Mouse (Mus musculus) neural tube, embryonic 15.5 days (tissue): ENCODE measurements around the gene Wdr46. TPM values are rescaled to one million over a fixed set of nuclear protein-coding genes. Genes with fewer than 3 reads are reported as not detected.
"Not testable (repeated sequence)": the region's sequence is repeated elsewhere in the genome, so short reads cannot be mapped to it uniquely, and the experiment has no call there.

Experiments used
- ATAC-seq: fragments of 200-750 bp; cut with Nextera tagmentation; 2 replicates; pipeline ENCODE4 v1.8.0; 2017; ENCODE audit warnings: mild to moderate bottlenecking, moderate TSS enrichment, moderate library complexity; ENCODE audit not compliant: low FRiP score
- H3K27ac ChIP-seq: fragments of 300-500 bp; sonication (generic); replicated peaks from 2 replicates; pipeline ENCODE4 v1.5.1; 2015; ENCODE audit warnings: mild to moderate bottlenecking, inconsistent platforms
- H3K27me3 ChIP-seq: fragments of 300-500 bp; sonication (generic); replicated peaks from 2 replicates; pipeline ENCODE4 v1.6.1; 2015; ENCODE audit warnings: inconsistent platforms
- H3K36me3 ChIP-seq: fragments of 300-500 bp; sonication (generic); 2 replicates; pipeline ENCODE4 v1.6.1; 2015; ENCODE audit warnings: inconsistent platforms
- H3K4me1 ChIP-seq: fragments of 300-500 bp; sonication (generic); 2 replicates; pipeline ENCODE4 v1.6.1; 2015; ENCODE audit warnings: inconsistent platforms
- H3K4me2 ChIP-seq: fragments of 300-500 bp; sonication (generic); 2 replicates; pipeline ENCODE4 v1.6.1; 2015; ENCODE audit warnings: inconsistent platforms, mild to moderate bottlenecking, moderate library complexity
- H3K4me3 ChIP-seq: fragments of 300-500 bp; sonication (generic); replicated peaks from 2 replicates; pipeline ENCODE4 v1.5.1; 2015; ENCODE audit warnings: mild to moderate bottlenecking, inconsistent platforms
- H3K9ac ChIP-seq: fragments of 300-500 bp; sonication (generic); replicated peaks from 2 replicates; pipeline ENCODE4 v1.6.1; 2015; ENCODE audit warnings: mild to moderate bottlenecking, inconsistent platforms
- H3K9me3 ChIP-seq: fragments of 300-500 bp; sonication (generic); replicated peaks from 2 replicates; pipeline ENCODE4 v1.6.1; 2016; ENCODE audit warnings: inconsistent platforms
- WGBS: fragments of 180-500 bp; shearing (Covaris S2); methylation state at CpG from one replicate; pipeline ENCODE4 v1.1.7; 2015; ENCODE audit warnings: mixed read lengths; 5-methylcytosine and 5-hydroxymethylcytosine counted together
- polyA plus RNA-seq: library from polyadenylated mRNA; unstranded; fragments of >200 nt; fragmentation: Nextera tagmentation; extraction: Ambion mirVana; gene quantifications from 2 replicates; pipeline ENCODE4 v1.2.1, GENCODE M21; 2015

The Wdr46 gene
- polyA plus RNA-seq, 1 experiment from 2014 or later, result 25.1 TPM

DNA sequence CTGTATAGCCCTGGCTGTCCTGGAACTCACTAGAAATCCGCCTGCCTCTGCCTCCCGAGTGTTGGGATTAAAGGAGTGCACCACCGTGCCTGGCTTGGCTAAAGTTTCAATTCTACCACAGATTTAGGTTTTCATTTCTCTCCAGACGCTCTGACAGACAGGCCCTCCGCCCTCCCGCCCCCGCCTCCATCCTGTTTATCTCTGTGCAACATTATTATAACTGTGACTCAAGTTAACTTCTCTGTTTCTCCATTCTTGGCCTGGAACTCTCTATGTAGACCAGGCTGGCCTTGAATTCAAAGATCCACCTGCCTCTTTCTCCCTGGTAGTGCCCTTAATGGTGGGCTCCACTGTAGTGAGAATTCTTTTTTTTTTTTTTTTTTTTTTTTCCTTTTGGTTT, 38.0 kb upstream of the Wdr46 start:
- no peaks in the 10 kb centered on the region for H3K36me3 ChIP-seq
- H3K4me2 ChIP-seq, result no peak overlapping the region
- 91% methylated on average over 7 of the region's 7 CpGs for WGBS
- no peak overlapping the region for H3K9ac ChIP-seq
- H3K4me1 ChIP-seq, result peaks cover 1% of the 10 kb centered on the region
- no peaks in the 10 kb centered on the region for H3K27me3 ChIP-seq
- H3K27ac ChIP-seq, result no peak overlapping the region
- no peak for ATAC-seq
- H3K4me3 ChIP-seq, result no peak overlapping the region
- no peaks in the 10 kb centered on the region for H3K9me3 ChIP-seq

DNA sequence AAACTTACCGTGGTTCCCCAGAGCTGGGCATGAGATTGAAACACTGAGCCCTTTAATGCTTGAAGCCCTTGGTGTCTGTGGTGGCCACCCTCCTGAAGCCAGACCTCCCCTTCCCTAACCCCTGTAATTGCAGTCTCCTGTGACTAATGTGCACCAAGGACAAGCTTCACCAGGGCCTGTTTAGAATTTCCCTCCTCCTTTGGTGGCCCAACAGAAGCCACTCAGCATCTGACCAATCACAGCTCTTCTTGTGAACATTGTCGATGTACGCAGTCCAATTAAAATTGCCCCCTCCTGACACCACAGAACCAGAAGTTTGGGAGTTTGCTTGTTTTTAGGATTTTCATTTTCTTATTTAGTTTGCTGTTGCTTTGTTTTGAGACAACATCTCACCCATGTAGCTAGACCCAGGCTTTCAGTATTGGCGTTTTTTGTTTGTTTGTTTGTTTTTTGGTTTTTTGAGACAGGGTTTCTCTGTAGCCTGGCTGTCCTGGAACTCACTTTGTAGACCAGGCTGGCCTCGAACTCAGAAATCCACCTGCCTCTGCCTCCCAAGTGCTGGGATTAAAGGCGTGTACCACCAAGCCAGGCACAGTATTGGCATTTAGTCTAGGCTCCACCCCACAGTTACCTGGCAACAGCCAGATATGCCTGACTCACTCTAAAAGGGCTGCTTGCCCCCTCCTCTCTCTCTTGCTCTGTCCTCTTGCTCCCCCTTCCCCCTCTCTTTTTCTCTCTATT, 36.4 kb upstream of the Wdr46 start:
- H3K4me3 ChIP-seq, H3K27ac ChIP-seq, H3K4me1 ChIP-seq, H3K27me3 ChIP-seq, H3K9ac ChIP-seq, H3K9me3 ChIP-seq, H3K36me3 ChIP-seq, ATAC-seq, H3K4me2 ChIP-seq: not testable (repeated sequence)
- WGBS, result 77% methylated on average over 6 of the region's 6 CpGs

DNA sequence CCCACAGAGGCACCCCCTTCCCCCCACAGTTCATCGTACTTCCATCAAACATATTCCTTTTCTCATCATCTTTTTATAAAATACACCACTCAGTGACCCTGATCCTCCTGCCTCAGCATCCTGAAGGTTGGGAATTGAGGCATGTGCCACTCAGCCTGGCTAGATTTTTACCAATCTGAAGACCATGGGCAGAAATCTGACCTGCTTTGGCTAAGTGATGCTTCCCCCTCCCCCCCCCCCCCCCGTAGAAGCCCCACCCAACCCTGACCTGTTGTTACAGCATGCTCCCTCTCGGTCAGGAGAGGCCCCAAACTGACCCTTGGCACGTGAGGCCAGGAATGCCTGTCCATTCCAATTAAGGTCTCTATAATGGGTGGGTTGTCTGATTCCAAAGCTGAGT, 35.6 kb upstream of the Wdr46 start, which contains the start of gene Platr17:
TSS of gene Platr17 (plus strand) at position 301 of the 400 bp plus-strand sequence.
- not testable (repeated sequence) for H3K27ac ChIP-seq, H3K4me2 ChIP-seq, H3K9me3 ChIP-seq, H3K27me3 ChIP-seq, ATAC-seq, H3K9ac ChIP-seq, H3K36me3 ChIP-seq, H3K4me3 ChIP-seq
- peaks cover 12% of the 10 kb centered on the region for H3K4me1 ChIP-seq
- 28% methylated on average over 3 of the region's 4 CpGs for WGBS

DNA sequence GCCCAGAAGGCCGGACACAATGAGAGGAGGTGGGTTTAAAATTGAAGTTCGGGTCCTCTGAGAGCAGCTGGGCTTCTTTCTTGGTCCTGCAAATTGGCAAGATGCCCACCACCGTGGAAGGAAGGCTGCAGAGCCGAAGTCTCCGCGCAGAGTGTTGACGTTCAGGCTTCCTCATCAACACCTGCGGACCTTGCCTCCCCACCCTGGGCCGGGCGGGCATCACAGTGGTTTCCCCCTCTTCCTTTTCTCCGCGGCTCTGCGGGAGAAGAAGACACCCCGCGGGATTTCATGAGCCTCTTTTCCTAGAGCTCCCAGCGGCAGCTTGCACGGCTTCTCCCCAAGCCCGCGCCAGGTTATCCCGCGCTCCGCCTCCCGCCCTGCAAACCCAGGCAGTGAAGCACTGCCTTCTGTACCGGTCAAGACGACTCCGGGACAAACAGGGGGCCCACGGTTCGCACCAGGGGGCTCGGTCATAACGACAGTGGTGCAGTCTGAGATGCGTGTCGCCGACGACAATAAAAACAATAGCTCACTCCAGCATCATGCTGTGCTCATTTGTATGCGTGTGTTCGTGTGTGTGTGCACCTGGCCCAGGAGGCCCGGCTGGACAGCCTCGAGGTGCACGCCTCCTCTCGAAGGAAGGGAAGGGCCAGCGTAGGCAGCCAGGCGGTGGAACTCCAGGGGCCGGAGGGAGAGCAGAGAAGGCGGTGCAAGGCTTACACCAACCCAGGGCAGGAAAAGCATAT, 32.0 kb upstream of the Wdr46 start:
- Histone ChIP-seq H3K27me3 (no peaks in the 10 kb centered on the region), H3K9ac (peak overlapping the region; percentile 70), H3K4me1 (peaks cover 41% of the 10 kb centered on the region), H3K4me2 (peak overlapping the region; percentile 95), H3K9me3 (no peaks in the 10 kb centered on the region), H3K36me3 (peaks cover 22% of the 10 kb centered on the region), H3K27ac (peak overlapping the region; percentile 94), H3K4me3 (peak overlapping the region; percentile 87)
- under 1% methylated on average over 43 of the region's 44 CpGs for WGBS
- ATAC-seq, result peak; percentile 23

DNA sequence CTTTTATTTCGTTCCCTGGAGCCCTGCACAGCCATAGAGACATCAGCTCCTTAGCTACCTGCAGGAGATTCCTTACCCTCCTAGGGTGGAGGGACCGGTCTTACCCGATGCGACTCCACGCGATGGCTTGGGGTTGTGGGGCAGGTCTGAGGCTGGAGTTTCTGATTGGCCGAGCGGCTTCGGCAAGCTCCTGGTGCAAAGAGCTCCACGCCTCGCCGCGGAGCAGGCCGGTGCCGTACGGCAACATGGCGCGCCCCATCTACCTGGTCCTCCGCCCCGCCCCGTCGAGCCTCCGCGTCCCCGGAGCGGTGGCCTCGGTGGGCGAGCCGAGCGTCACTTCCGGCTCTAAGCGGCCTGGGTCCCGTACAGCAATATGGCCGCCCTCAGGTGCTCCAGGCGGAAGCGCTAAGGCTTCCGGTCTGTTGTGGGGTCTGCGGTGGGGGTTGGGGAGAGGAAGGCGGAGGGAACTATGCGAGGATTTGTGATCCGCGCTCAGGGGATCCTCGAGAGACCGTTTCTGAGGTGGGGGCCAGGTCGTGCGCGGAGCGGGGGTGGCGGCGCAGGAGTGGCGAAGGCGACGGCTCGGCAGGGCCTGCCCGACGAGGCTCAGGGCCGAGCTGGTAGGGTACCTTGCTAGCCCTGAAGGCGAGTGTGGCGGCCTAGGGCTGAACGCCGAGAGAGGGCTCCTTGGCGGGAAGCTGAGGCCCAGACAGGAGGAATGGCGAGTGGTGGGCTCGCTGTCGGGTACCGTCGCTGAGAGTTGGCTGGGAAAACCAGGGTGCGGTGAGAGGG, 31.2 kb upstream of the Wdr46 start, which contains the start of gene Daxx:
TSS of gene Daxx (plus strand) at position 338 of the 792 bp plus-strand sequence.
- Histone ChIP-seq H3K27ac (peak within 1 kb of the TSS; percentile 94), H3K9ac (peak within 1 kb of the TSS; percentile 91), H3K9me3 (no peaks in the 10 kb centered on the region), H3K27me3 (no peaks in the 10 kb centered on the region), H3K36me3 (peaks cover 30% of the 10 kb centered on the region), H3K4me3 (peak within 1 kb of the TSS; percentile 87), H3K4me1 (peaks cover 48% of the 10 kb centered on the region), H3K4me2 (peak within 1 kb of the TSS; percentile 95)
- ATAC-seq, result peak; percentile 95
- under 1% methylated on average over 68 of the region's 68 CpGs for WGBS

DNA sequence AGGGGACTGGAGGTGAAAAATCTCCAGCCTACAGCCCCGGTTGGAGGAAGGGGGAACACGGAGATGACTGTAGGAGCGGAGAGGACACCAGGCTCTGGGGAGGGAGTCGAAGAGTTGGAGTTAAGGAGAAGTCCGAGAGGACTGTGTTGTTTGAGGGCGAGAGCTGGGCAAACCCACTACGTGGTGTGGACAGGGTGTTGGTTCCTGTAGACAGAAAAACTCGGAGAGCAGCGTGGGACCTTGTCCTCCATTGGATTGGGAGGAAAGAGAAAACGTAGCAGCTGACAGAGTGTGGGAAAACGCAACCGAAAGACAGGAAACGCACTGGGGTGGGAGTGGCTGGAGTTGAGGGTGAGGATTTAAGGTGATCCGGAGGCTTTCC, 30.6 kb upstream of the Wdr46 start:
- under 1% methylated on average over 14 of the region's 14 CpGs for WGBS
- Histone ChIP-seq H3K27me3 (no peaks in the 10 kb centered on the region), H3K9me3 (no peaks in the 10 kb centered on the region), H3K4me3 (peak overlapping the region; percentile 87), H3K36me3 (peaks cover 34% of the 10 kb centered on the region), H3K9ac (peak overlapping the region; percentile 91), H3K4me2 (peak overlapping the region; percentile 95), H3K4me1 (peaks cover 53% of the 10 kb centered on the region), H3K27ac (peak overlapping the region; percentile 89)
- ATAC-seq, result peak; percentile 5; the same call in 1 of the 2 replicates

DNA sequence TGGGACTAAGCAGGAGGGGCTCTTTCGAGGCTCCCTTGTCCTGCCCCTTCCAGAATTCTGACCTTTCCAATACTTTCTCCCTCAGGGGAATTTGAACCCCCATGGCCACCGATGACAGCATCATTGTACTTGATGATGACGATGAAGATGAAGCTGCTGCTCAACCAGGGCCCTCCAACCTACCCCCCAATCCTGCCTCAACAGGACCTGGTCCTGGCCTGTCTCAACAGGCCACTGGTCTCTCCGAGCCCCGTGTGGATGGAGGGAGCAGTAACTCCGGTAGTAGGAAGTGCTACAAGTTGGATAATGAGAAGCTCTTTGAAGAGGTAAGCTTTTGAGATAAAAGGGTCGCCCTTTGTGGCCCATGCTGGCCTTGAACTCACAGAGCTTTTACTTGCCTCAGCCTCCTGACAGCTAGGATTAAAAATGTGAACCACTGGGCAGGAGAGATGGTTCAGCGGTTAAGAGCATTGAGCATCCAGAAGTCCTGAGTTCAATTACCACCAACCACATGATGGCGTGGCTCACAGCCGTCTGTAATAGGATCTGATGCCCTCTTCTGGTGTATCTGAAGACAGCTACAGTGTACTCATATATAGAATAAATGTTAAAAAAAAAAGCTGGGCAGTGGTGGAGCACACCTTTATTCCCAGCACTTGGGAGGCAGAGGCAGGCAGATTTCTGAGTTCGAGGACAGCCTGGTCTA, 30.0 kb upstream of the Wdr46 start:
- H3K9ac ChIP-seq, result peak overlapping the region; percentile 91
- peak overlapping the region; percentile 87 for H3K4me3 ChIP-seq
- no peak for ATAC-seq
- peak overlapping the region; percentile 89; the same call in 1 of the 2 replicates for H3K27ac ChIP-seq
- H3K4me2 ChIP-seq, result peak overlapping the region; percentile 95
- H3K27me3 ChIP-seq, result no peaks in the 10 kb centered on the region
- peaks cover 59% of the 10 kb centered on the region for H3K4me1 ChIP-seq
- 66% methylated on average over 11 of the region's 11 CpGs for WGBS
- peaks cover 38% of the 10 kb centered on the region for H3K36me3 ChIP-seq
- no peaks in the 10 kb centered on the region for H3K9me3 ChIP-seq

DNA sequence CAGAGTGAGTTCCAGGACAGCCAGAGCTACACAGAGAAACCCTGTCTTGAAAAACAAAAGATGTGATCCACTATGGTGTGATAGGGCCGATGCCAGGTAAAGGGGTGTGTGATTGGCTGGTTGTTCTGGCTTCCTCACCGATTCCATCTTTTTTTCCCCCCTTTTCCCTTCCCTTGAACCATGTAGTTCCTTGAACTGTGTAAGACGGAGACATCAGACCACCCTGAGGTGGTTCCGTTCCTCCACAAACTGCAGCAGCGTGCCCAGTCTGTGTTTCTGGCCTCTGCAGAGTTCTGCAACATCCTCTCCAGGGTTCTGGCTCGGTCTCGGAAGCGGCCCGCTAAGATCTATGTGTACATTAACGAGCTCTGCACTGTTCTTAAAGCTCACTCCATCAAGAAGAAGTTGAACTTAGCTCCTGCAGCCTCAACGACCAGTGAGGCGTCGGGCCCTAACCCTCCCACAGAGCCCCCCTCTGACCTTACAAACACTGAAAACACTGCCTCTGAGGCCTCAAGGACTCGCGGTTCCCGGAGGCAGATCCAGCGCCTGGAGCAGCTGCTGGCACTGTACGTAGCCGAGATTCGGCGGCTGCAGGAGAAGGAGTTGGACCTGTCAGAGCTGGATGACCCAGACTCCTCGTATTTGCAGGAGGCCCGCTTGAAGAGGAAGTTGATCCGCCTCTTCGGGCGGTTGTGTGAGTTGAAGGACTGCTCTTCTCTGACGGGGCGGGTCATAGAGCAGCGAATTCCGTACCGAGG, 29.2 kb upstream of the Wdr46 start:
- Histone ChIP-seq H3K9ac (no peak overlapping the region), H3K36me3 (peaks cover 38% of the 10 kb centered on the region), H3K27me3 (no peaks in the 10 kb centered on the region), H3K4me1 (peaks cover 60% of the 10 kb centered on the region), H3K9me3 (no peaks in the 10 kb centered on the region), H3K27ac (no peak overlapping the region), H3K4me3 (no peak overlapping the region), H3K4me2 (no peak overlapping the region)
- WGBS, result 94% methylated on average over 31 of the region's 31 CpGs
- no peak for ATAC-seq

DNA sequence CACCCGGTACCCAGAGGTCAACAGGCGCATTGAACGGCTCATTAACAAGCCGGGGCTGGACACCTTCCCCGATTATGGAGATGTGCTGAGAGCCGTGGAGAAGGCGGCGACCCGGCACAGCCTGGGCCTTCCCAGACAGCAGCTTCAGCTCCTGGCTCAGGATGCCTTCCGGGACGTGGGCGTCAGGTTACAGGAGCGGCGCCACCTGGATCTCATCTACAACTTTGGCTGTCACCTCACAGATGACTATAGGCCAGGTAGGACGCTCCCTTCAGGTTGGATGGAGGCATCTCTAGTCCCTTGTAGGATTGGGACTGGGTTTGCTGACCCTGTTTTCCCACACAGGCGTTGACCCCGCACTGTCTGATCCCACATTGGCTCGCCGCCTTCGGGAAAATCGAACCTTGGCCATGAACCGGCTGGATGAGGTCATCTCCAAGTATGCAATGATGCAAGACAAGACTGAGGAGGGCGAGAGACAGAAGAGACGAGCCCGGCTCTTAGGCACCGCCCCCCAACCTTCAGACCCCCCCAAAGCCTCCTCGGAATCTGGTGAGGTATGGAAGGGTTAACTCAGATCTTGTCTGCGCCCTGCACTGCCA, 28.5 kb upstream of the Wdr46 start:
- Histone ChIP-seq H3K9me3 (no peaks in the 10 kb centered on the region), H3K4me1 (peaks cover 66% of the 10 kb centered on the region), H3K27ac (no peak overlapping the region), H3K4me3 (no peak overlapping the region), H3K4me2 (no peak overlapping the region), H3K9ac (0 out of 2 replicates have a peak overlapping the region, but pooled peaks have one; percentile 10), H3K36me3 (peaks cover 38% of the 10 kb centered on the region), H3K27me3 (no peaks in the 10 kb centered on the region)
- no peak for ATAC-seq
- 93% methylated on average over 28 of the region's 28 CpGs for WGBS

DNA sequence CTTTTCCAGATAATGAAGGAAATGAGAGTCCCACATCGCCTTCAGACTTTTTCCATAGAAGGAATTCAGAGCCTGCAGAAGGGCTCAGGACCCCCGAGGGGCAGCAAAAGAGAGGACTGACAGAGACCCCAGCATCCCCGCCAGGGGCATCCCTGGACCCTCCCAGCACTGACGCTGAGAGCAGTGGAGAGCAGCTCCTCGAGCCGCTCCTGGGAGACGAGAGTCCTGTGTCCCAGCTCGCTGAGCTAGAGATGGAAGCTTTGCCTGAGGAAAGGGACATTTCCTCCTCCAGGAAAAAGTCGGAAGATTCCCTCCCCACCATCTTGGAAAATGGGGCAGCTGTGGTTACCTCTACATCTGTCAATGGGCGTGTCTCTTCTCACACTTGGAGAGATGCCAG, 27.2 kb upstream of the Wdr46 start:
- H3K9ac ChIP-seq, result no peak overlapping the region
- H3K27me3 ChIP-seq, result no peaks in the 10 kb centered on the region
- H3K4me3 ChIP-seq, result no peak overlapping the region
- no peak overlapping the region for H3K4me2 ChIP-seq
- H3K4me1 ChIP-seq, result peaks cover 67% of the 10 kb centered on the region
- WGBS, result 93% methylated on average over 10 of the region's 10 CpGs
- H3K36me3 ChIP-seq, result peaks cover 41% of the 10 kb centered on the region
- ATAC-seq, result no peak
- H3K27ac ChIP-seq, result no peak overlapping the region
- H3K9me3 ChIP-seq, result no peaks in the 10 kb centered on the region
